Mouse (Mus musculus) heart, adult 9 months (tissue): ENCODE results near the gene Gm20379.

ENCODE experiments used
- DNase-seq, 2 experiments: peaks; one replicate each; pipeline ENCODE4 v3.0.0; 2022; ENCODE audit warnings: low spot score in 2 of 2

Gene Gm20379

DNA sequence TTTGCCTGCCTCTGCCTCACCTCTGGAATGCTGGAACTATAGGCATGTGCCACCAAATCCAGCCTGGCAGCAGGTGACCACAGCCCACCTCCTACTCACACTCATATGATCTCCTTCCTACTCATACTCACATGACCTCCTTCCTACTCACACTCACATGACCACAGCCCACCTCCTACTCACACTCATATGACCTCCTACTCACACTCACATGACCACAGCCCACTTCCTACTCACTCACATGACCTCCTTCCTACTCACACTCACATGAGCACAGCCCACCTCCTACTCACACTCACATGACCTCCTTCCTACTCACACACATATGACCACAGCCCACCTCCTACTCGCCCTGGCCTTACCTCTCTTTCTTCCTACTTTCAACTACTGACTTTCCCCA is 31.1 kb downstream of the Gm20379 start:
- no peak for DNase-seq

DNA sequence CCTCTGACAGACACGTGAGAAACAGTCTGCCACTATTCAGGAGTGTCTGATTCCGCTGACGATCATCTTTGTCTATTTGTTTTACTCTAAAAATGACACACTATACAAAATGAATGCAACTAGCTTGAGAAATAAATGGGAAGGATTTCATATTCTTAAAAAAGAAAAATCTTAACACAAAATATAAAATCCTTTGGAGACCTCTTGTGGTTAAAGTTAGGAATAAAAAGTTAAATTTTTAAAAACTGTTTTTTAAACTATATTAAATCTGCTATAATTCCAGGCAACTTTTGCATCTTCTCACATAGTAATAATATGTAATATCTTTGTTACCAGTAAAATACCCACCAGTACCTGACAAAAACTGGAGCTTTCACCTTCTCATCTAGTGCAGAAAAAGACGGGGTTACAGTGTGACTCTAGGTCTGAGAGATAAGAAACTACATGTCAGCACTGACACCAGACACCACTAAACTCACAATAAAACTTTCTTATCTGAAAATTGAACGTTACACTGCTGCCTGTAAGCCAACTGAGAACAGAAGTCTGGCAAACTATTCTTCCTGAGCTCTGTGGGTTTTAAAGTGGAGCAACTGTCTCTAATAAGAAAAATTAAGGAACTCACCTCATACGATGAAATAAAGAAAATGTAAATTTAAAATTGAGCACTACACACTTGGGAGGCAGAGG is 32.1 kb downstream of the Gm20379 start:
- no peak for DNase-seq

DNA sequence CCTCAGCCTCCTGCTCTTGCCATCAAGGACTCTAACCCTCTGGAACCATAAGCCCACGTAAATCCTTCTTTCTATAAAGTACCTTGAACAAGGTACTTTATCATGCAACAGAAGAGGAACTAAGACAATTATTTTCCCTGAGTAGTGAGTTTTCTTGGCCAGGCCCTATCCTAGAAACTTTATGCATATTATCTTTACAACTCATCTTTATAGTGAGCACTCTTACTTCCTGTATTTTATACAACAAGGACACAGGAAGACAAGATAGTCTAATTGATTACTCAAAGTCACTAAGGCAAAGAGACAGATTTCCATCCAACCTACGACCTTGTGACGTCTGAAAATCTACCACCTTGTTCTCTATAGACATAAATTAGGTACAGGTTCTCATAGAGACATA is 34.0 kb downstream of the Gm20379 start:
- no peak for DNase-seq

DNA sequence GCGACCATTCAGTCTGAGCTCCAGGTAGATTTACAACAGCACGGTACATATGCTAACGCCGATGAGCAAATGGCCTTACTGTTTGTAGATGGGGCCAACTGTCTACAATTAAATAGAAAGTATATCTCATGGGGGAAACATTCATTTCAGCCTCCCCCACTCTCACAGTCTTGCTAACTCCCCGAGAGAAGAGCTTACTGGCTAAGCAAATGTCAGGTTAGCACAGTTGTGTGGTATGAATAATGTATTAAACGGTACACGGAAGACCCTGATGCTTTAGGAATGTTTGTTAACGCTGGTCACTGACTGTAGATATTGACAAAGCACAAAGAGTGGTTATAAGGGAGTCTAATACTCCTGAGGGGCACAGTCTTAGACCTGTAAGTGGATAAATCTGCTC is 38.3 kb downstream of the Gm20379 start:
- no peak for DNase-seq

DNA sequence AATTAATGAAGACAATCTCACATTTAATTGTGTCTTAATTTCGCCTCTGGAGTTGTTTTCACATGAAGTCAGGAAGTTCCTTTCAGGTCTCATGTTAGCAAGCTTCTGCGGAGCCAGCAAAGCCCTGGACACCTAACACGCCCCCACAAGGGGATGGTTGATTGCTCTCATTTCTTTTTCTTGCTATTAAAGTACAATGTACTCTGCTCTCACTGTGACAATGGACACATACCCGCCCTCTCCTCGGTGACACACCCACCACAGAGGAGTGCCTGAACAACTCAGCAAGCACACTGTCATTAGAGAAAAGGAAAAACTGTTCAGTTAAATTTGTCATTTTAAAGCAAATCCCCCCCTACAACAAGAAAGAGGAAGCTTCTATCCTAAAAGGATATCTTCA is 40.6 kb downstream of the Gm20379 start:
- no peak for DNase-seq

DNA sequence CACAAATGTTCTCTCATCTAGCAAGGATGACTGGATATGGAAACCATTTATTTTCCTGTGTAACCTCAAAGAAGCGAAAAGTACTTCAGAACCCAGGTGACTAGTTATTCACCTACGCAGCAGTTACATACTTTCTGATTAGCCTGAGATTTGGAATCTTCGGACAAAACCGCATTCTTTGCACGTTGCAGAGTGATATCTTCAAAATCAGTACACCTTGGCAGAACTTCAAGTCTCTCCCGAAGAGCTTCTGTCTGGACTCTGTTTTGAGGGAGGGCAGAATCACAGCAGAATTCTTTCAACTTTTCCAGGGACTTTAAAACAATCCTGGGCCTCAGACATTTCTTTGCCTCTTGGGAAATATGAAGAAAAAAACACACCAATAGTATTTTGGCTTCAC is 45.3 kb downstream of the Gm20379 start:
- no peak for DNase-seq

DNA sequence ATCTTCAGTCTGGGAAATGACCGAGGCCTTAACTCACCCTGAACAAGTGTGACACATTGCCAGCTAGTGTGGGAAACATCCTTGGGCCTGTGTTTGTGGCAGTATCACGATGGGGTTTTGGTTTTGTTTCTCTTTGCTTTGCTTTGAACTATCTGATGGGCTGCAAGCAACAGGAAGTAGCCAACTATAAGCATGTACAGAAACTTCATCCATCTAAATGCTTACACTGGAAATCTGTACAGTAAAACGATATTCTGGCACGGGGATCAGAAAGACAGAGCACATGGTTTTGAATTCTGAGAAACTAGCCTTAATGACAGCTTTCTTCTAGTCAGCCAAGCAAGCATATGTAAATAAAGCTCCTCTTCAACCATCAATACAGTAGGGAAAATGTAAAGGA is 48.2 kb downstream of the Gm20379 start:
- peak in 1 of 2 experiments; percentile 1 for DNase-seq

DNA sequence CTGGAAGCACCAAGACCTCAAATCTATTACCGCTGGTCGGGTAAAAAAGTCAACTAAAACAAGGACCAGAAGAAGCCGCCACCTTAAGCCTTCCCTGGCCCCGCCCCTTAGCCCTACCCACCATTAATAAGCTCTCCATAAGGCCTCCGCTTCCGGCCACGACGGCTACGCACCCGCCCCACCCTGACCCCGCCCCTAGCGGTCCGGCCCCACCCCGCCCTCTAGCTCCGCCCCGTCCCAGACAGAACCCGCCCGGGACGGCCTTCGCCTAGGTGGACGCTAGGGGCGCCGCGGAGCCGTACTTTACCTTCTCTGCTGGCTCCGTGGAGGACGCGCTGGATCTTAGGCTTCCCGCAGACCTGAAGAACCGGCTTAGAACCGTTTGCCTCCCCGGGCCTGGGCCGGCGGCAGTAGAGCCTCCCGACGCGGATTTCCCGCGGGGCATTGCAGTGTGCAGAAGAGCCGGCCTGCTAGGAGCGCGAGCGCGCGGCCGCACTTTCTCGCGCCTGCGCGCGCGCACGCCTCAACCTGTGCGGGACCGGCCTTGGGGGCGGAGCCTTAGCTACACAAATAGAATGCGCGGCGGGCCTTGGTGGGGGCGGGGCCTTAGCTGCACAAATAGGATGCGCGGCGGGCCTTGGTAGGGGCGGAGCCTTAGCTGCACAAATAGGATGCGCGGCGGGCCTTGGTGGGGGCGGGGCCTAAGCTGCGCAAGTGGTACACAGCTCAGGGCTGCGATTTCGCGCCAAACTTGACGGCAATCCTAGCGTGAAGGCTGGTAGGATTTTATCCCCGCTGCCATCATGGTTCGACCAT is 48.9 kb downstream of the Gm20379 start, which contains the start of the genes Dhfr and Msh3:
Gene Dhfr, plus strand, starts transcription at position 271 of the 816 bp plus-strand sequence.
Gene Msh3, minus strand, starts transcription at position 548 of the 816 bp plus-strand sequence.
- DNase-seq, result peak; percentile 94 to 96

DNA sequence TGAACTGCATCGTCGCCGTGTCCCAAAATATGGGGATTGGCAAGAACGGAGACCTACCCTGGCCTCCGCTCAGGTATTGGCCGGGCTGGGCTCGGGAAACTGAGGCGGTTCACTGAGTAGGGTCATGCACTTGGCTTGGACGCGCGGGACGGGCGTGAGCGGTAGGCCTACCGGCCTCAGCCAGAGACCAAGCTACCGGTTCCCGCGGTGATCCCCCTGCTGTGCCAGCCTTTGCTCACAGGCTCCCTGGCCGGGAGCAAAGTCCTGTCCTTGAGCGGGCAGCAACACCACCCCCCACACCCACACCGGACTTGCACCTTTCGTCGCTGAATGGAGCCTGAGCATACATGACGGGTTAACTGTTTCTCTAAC is 49.5 kb downstream of the Gm20379 start:
- DNase-seq, result no peak

DNA sequence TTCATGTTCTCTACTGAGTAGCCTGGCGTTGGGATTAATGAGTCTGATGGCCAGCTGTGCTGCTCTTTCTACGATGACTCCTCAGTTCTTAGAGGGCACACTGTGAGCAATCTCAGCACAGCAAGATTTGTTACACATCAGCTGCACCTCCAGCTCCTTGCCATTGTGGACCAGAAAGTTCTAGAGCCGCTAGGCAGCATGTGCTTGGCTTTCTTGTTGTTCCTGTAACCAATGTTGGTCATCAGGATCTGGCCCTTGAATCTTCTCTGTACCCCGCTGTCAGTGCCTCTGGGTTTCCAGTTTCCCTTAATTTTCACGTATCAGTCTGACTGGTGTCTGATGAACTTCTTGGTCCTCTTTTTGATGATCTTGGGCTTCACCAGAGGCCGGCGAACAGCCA is 50.6 kb downstream of the Gm20379 start:
- no peak for DNase-seq
